Mouse (Mus musculus) cortical plate, adult 2 months (tissue): Measurements from ENCODE around the gene Kbtbd13. TPM values are rescaled to one million over a fixed set of nuclear protein-coding genes. Genes with fewer than 3 reads are reported as not detected.

ENCODE experiments used
- H3K27ac ChIP-seq: fragments of 200-500 bp; 2 replicates; pipeline ENCODE4 v1.5.1; 2012; ENCODE audit warnings: low read length, control low read depth, inconsistent platforms; ENCODE audit not compliant: insufficient read depth
- H3K4me1 ChIP-seq: fragments of 200-500 bp; 2 replicates; pipeline ENCODE4 v1.6.1; 2011; ENCODE audit warnings: low read length; ENCODE audit not compliant: control insufficient read depth, insufficient read depth
- H3K4me3 ChIP-seq: fragments of 200-500 bp; 2 replicates; pipeline ENCODE4 v1.5.1; 2011; ENCODE audit warnings: mild to moderate bottlenecking, low read length, control low read depth; ENCODE audit not compliant: insufficient read depth
- CTCF ChIP-seq: fragments of 200-500 bp; IDR thresholded peaks from 2 replicates; pipeline ENCODE4 v1.5.1; 2011; ENCODE audit warnings: mild to moderate bottlenecking, control low read depth, low read length; ENCODE audit not compliant: insufficient read depth; ENCODE audit errors: extremely low read depth
- POLR2A ChIP-seq: fragments of 200-500 bp; IDR thresholded peaks from 2 replicates; pipeline ENCODE4 v1.6.1; 2011; ENCODE audit warnings: mild to moderate bottlenecking, low read length, control low read depth; ENCODE audit not compliant: insufficient read depth; ENCODE audit errors: extremely low read depth
- polyA plus RNA-seq: library from polyadenylated mRNA; depleted of rRNA; stranded (reverse); fragments of >200 nt; gene quantifications from 2 replicates; pipeline ENCODE4 v1.2.3, GENCODE M21; 2012

Gene Kbtbd13
- polyA plus RNA-seq, 1 experiment, result 0.17 TPM

DNA sequence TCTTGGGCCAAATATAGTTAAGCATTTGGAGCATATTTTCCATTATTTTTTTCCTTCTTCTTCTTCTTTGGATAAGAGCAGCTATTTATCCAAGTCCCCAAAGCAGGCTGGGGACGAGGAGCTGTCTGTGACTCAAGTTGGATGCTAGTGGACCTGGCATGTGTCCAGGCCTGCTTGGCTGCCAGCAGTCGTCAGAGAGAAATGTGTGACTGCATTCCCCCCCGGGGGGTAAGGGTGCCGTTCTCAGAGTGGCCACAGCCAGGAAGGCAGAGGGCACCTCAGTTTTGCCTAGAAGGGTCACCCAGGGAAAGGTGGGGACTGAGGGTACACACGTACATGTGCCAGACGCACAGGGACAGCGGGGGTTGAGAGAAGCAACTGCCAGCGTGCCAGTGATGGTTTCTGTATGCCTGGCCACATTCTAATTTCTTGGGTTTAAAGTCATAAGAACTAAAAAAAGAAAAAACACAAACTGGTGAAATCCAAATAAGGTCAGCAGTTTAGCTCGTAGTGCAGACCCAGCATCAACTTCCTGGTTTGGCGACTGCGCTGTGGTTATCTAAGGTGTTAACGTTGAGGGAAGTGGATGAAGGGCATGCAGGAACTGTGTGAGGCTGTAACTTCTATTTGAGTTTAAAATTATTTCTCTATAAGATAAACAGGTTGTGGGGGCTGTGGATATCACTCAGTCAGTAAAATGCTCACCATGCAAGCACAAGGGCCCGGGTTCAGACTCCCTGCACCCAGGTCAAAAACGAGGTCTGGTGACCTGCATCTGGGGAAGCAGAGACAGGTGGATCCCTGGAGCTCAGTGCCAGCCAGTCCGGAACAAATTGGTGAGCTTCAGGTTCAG, 13.1 kb upstream of the Kbtbd13 start:
- TF ChIP-seq CTCF, result no peak
- TF ChIP-seq POLR2A, result no peak
- no peak overlapping the region for H3K4me3 ChIP-seq
- H3K27ac ChIP-seq, result no peak overlapping the region

DNA sequence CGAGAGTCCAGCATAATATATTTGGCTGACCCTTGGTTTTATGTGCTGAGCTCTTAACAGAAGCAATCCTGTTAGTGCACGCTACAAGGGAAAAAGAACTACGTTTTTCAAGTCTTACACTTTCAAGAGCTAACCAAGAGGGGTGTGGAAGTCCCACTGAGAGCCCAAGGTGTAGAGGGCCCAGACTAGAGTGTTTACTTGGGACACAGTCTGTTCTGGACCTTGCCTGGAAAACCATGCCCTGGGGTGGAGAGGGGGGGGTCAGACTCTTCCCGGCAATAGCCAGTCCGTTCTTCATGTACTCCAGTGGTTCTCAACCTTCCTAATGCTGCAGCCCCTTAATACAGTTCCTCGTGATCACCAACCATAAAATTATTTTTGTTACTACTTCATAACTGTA, 8.5 kb upstream of the Kbtbd13 start:
- Histone ChIP-seq H3K27ac (no peak overlapping the region), H3K4me3 (no peak overlapping the region), H3K4me1 (peaks cover 4% of the 10 kb centered on the region; the same call in 1 of the 2 replicates)
- no peak for TF ChIP-seq POLR2A
- TF ChIP-seq CTCF, result no peak

More for the DNA sequence above, 13.1 kb upstream of the Kbtbd13 start:
- H3K4me1 ChIP-seq, result peaks cover 1% of the 10 kb centered on the region; the same call in 1 of the 2 replicates

DNA sequence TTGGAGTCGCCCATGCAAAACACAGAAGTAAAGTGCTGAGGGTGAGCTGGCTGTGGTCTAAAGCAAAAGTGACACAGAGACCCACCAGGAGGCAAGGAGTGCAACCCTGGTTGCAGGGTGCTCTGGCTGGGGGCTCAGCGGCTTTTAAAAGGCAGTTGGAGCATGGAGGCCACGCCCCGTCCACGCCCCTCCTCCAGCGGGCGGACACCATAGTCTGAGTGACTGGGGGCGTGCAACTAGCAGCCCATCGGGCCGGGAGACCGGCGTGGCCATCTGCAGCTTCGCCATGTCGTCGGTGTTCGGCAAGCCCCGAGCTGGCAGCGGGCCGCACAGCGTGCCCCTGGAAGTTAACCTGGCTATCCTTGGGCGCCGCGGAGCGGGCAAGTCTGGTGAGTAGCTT, 6.8 kb upstream of the Kbtbd13 start, which contains the start of gene Rasl12:
Gene Rasl12, plus strand, starts transcription at position 228 of the 400 bp plus-strand sequence.
- no peak for TF ChIP-seq CTCF
- 0 out of 2 replicates have a peak, but pooled peaks have one; percentile 23 for TF ChIP-seq POLR2A
- H3K27ac ChIP-seq, result no peak within 1 kb of the TSS
- H3K4me1 ChIP-seq, result peaks cover 2% of the 10 kb centered on the region; the same call in 1 of the 2 replicates
- peak within 1 kb of the TSS; percentile 62 for H3K4me3 ChIP-seq

GRCm38 (mm10) chr9:65394360-65394759, 2.9 kb upstream of the Kbtbd13 start:
- Histone ChIP-seq H3K4me3 (no peak overlapping the region), H3K27ac (no peak overlapping the region), H3K4me1 (peaks cover 2% of the 10 kb centered on the region; the same call in 1 of the 2 replicates)
- TF ChIP-seq CTCF (no peak), POLR2A (no peak)

GRCm38 (mm10) chr9:65393606-65394005, 2.2 kb upstream of the Kbtbd13 start:
- TF ChIP-seq CTCF (no peak), POLR2A (no peak)
- Histone ChIP-seq H3K27ac (no peak overlapping the region), H3K4me1 (peaks cover 2% of the 10 kb centered on the region; the same call in 1 of the 2 replicates), H3K4me3 (no peak overlapping the region)

- Histone ChIP-seq H3K4me1 (no peaks in the 10 kb centered on the region), H3K27ac (no peak overlapping the region), H3K4me3 (no peak overlapping the region)
- TF ChIP-seq POLR2A, result no peak
- TF ChIP-seq CTCF, result peak; percentile 75
These were observed 1.3 kb upstream of the Kbtbd13 start for GRCm38 (mm10) chr9:65392638-65393364.

DNA sequence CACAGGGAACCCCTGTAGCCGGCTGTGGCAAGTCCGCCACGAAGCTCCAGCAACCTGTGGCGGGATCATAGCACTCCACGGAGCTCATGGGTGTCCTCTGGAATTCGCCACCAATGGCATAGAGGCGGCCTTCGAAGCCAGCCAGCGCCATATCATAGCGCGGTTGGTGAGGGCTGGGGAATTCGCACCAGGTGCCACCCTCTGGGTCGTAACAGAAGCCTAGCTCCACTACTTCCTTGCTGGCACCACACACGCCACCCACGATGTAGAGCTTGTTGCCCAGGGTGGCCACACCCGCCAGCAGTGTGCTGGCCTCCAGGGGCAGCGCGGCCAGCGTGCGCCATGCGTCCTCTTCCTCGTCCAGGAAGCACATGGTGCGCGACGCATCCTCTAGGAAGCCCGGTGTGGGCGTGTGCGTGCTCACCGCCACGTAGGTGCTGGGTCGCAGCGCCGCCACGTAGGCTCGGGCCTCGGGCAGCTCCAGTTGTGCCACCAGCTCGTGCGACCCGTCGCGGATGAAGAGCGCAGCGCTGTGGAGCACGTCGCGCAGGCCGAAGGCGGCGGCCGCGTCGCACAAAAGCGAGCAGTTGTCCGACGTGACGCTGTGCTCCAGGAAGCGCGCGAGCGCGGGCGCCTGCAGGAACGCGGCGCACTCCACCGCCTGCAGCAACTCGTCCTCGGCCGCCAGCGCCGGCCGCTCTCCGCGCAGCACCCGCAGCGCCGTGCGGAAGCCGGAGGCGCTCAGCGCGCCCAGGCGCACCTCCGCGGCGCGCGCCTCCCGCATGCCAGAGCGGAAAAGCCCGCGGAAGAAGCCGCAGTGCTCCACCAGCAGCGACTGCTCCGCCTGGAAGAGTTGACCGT, 470 bp downstream of the Kbtbd13 start:
- Histone ChIP-seq H3K4me1 (no peaks in the 10 kb centered on the region), H3K4me3 (no peak overlapping the region), H3K27ac (no peak overlapping the region)
- TF ChIP-seq CTCF, result no peak
- TF ChIP-seq POLR2A, result no peak

- no peak for TF ChIP-seq CTCF
- TF ChIP-seq POLR2A, result no peak
- Histone ChIP-seq H3K4me3 (no peak overlapping the region), H3K4me1 (no peaks in the 10 kb centered on the region), H3K27ac (no peak overlapping the region)
These were observed 4.9 kb downstream of the Kbtbd13 start for GRCm38 (mm10) chr9:65386373-65387140.

DNA sequence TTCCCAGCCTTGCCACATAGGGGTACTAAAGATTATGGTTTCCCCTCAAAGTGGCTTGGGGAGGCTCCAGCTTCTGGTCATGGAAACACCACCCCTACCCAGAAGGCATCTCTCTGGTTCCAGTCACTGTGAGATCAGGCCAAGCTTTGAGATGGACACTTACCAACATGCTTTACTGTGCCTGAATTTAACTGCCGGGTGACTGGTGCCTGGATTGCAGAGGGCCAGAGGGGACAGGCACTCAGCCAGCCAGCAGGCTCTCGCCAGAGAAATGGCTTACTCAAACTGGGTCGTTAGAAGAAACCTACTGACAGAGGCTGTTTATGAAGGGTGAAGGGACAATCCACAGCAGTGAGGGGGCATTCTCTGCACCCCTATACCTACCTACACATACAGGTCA, 7.2 kb downstream of the Kbtbd13 start:
- no peak for TF ChIP-seq CTCF
- no peak for TF ChIP-seq POLR2A
- Histone ChIP-seq H3K4me1 (no peaks in the 10 kb centered on the region), H3K27ac (no peak overlapping the region), H3K4me3 (no peak overlapping the region)

DNA sequence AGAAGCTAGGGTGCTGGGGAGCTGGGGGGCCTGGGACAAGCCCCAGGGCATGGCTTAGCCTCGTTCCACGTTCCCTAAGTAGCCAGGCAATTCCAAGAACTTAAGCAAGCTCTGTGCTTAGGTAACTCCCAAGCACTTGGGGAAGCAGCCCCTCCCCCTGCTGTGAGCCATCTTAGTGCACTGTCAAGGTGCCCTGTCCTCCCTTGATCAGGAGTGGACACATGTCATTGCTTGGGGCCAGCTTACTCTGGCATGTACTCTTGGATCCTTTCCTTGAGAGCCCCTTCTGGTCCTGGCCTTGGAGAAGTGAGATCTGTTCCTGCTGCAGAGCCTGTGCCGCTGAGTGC, 8.7 kb downstream of the Kbtbd13 start:
- TF ChIP-seq CTCF (no peak), POLR2A (no peak)
- Histone ChIP-seq H3K4me3 (no peak overlapping the region), H3K27ac (no peak overlapping the region), H3K4me1 (no peaks in the 10 kb centered on the region)
